Mouse (Mus musculus): Measurements from ENCODE around the gene Tssk2.

GRCm38 (mm10) chr16:17851860-17852259 is 46.6 kb upstream of the Tssk2 start:
- TF ChIP-seq GATA1 (IDR thresholded peaks at IDR 0.05; ENCODE audit: borderline replicate concordance, low read length) (no peak), FLI1 (IDR thresholded peaks at IDR 0.05; ENCODE audit: low read length) (no peak)
